Mouse (Mus musculus) thymus, adult 2 months (tissue): ENCODE results near the gene Pfn4. TPM values are rescaled to one million over a fixed set of nuclear protein-coding genes. Genes with fewer than 3 reads are reported as not detected.
A peak's percentile ranks its signal among the peaks of the same experiment; 100 is the strongest.
"Not testable (repeated sequence)": the region's sequence is repeated elsewhere in the genome, so short reads cannot be mapped to it uniquely, and the experiment has no call there.

Experiments used
- DNase-seq: peaks from one replicate; pipeline ENCODE4 v3.0.0; 2021
- H3K27ac ChIP-seq: fragments of 200-500 bp; 2 replicates; pipeline ENCODE4 v1.5.1; 2012; ENCODE audit warnings: low read length, control low read depth; ENCODE audit not compliant: control insufficient read depth, insufficient read depth
- H3K27me3 ChIP-seq: fragments of 200-500 bp; 2 replicates; pipeline ENCODE4 v1.6.1; 2012; ENCODE audit warnings: mild to moderate bottlenecking, low read length, moderate library complexity, mixed read lengths; ENCODE audit not compliant: control insufficient read depth, insufficient read depth
- H3K36me3 ChIP-seq: fragments of 200-500 bp; 2 replicates; pipeline ENCODE4 v1.6.1; 2012; ENCODE audit warnings: mild to moderate bottlenecking, low read length, moderate library complexity; ENCODE audit not compliant: control insufficient read depth, insufficient read depth
- H3K4me1 ChIP-seq: fragments of 200-500 bp; replicated peaks from 2 replicates; pipeline ENCODE4 v1.6.1; 2012; ENCODE audit warnings: low read length; ENCODE audit not compliant: control insufficient read depth, insufficient read depth
- H3K4me3 ChIP-seq: fragments of 200-500 bp; 2 replicates; pipeline ENCODE4 v1.5.1; 2012; ENCODE audit warnings: mild to moderate bottlenecking, low read length, control low read depth, moderate library complexity; ENCODE audit not compliant: control insufficient read depth, insufficient read depth
- CTCF ChIP-seq: fragments of 200-500 bp; IDR thresholded peaks from 2 replicates; pipeline ENCODE4 v1.5.1; 2012; ENCODE audit warnings: mild to moderate bottlenecking, control low read depth, low read length, moderate library complexity, borderline replicate concordance; ENCODE audit not compliant: control insufficient read depth, poor library complexity, insufficient read depth; ENCODE audit errors: extremely low read depth
- POLR2A ChIP-seq: fragments of 200-500 bp; IDR thresholded peaks from 2 replicates; pipeline ENCODE4 v1.6.1; 2012; ENCODE audit warnings: mild to moderate bottlenecking, low read length, control low read depth, moderate library complexity; ENCODE audit not compliant: control insufficient read depth, poor library complexity, insufficient read depth; ENCODE audit errors: extremely low read depth
- WGBS: fragments of 180-500 bp; shearing (Covaris S2); methylation state at CpG from one replicate; pipeline ENCODE4 v1.1.7; 2018; 5-methylcytosine and 5-hydroxymethylcytosine counted together
- polyA plus RNA-seq: library from polyadenylated mRNA; depleted of rRNA; stranded (reverse); fragments of >200 nt; gene quantifications from 2 replicates; pipeline ENCODE4 v1.2.3, GENCODE M21; 2012

Gene Pfn4
- polyA plus RNA-seq, 1 experiment = 0.32 TPM

- Histone ChIP-seq H3K36me3 (no peaks in the 10 kb centered on the region), H3K4me1 (peaks cover 8% of the 10 kb centered on the region), H3K4me3 (no peak overlapping the region), H3K27ac (no peak overlapping the region), H3K27me3 (no peaks in the 10 kb centered on the region)
- no peak for DNase-seq
- TF ChIP-seq CTCF = no peak
- TF ChIP-seq POLR2A = no peak
- WGBS = 61% methylated on average over 8 of the region's 8 CpGs
Measured at GRCm38 (mm10) chr12:4774895-4775587, 6.2 kb downstream of the Pfn4 start.

- Histone ChIP-seq H3K4me1 (peaks cover 8% of the 10 kb centered on the region), H3K4me3 (no peak overlapping the region), H3K27me3 (no peaks in the 10 kb centered on the region), H3K36me3 (no peaks in the 10 kb centered on the region), H3K27ac (no peak overlapping the region)
- WGBS = 19% methylated on average over 9 of the region's 9 CpGs
- TF ChIP-seq POLR2A (no peak), CTCF (no peak)
- DNase-seq = peak; percentile 34
Measured at GRCm38 (mm10) chr12:4775588-4775949, 6.7 kb downstream of the Pfn4 start.

- 97% methylated on average over 6 of the region's 6 CpGs for WGBS
- H3K36me3 ChIP-seq = no peaks in the 10 kb centered on the region
- H3K27me3 ChIP-seq = no peaks in the 10 kb centered on the region
- DNase-seq = no peak
- H3K27ac ChIP-seq = no peak overlapping the region
- no peak overlapping the region for H3K4me3 ChIP-seq
- peaks cover 8% of the 10 kb centered on the region for H3K4me1 ChIP-seq
- no peak for TF ChIP-seq CTCF
- TF ChIP-seq POLR2A = no peak
Measured at GRCm38 (mm10) chr12:4777734-4778133, 8.9 kb downstream of the Pfn4 start.

GRCm38 (mm10) chr12:4780245-4780644 is 11.4 kb downstream of the Pfn4 start:
- H3K4me3 ChIP-seq = no peak overlapping the region
- H3K27me3 ChIP-seq = no peaks in the 10 kb centered on the region
- H3K27ac ChIP-seq = no peak overlapping the region
- H3K36me3 ChIP-seq = no peaks in the 10 kb centered on the region
- DNase-seq = no peak
- H3K4me1 ChIP-seq = peaks cover 17% of the 10 kb centered on the region
- TF ChIP-seq CTCF = no peak
- no peak for TF ChIP-seq POLR2A
- WGBS = 90% methylated on average over 2 of the region's 2 CpGs

- H3K4me3 ChIP-seq = no peak overlapping the region
- H3K4me1 ChIP-seq = peaks cover 12% of the 10 kb centered on the region
- TF ChIP-seq CTCF (no peak), POLR2A (no peak)
- DNase-seq = no peak
- H3K27me3 ChIP-seq = no peaks in the 10 kb centered on the region
- no peaks in the 10 kb centered on the region for H3K36me3 ChIP-seq
- WGBS = 93% methylated on average over 1 of the region's 1 CpGs
- H3K27ac ChIP-seq = no peak overlapping the region
Measured at GRCm38 (mm10) chr12:4781270-4781669, 12.4 kb downstream of the Pfn4 start.

GRCm38 (mm10) chr12:4781725-4782404 is 13.0 kb downstream of the Pfn4 start:
- H3K4me1 ChIP-seq = peaks cover 12% of the 10 kb centered on the region
- H3K36me3 ChIP-seq, H3K27me3 ChIP-seq, H3K27ac ChIP-seq, H3K4me3 ChIP-seq, DNase-seq: not testable (repeated sequence)
- 93% methylated on average over 9 of the region's 9 CpGs for WGBS
